Mouse (Mus musculus) kidney, adult 2 months (tissue): Measurements from ENCODE around the gene Sqstm1.

Source experiments
- CTCF ChIP-seq: fragments of 200-500 bp; conservative IDR thresholded peaks from 2 replicates; pipeline ENCODE4 v1.5.1; 2011; ENCODE audit warnings: low read depth, mild to moderate bottlenecking, control low read depth, low read length, moderate library complexity, mixed read lengths; ENCODE audit not compliant: insufficient read depth, insufficient read length
- POLR2A ChIP-seq: fragments of 200-500 bp; IDR thresholded peaks from one replicate; pipeline ENCODE4 v1.6.1; 2011; ENCODE audit warnings: low read depth, low read length, control low read depth

DNA sequence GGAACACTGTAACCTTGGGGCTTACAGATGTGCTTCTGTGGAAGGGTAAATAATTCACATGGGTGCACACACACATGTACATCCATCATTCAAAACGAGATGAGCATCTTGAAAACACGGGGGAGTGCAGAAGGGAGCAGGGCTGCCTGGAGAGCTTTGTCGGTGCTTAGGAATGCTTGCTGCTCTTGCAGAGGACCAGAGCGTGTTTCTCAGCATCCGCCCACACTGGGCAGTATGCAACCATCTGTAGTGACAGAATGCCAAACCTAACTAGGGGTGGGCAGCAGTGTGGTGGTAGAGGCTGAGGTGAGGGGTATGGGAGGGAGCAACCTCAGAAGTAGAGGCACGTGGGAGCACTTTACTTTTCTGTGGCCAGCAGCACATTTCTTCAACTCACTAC, 33.5 kb downstream of the Sqstm1 start:
- no peak for TF ChIP-seq CTCF
- no peak for TF ChIP-seq POLR2A
